Mouse (Mus musculus) stomach, postnatal 0 days (tissue): ENCODE results near the gene Epha6. TPM values are rescaled to one million over a fixed set of nuclear protein-coding genes. Genes with fewer than 3 reads are reported as not detected.

Experiments used
- ATAC-seq: fragments of 200-750 bp; cut with Nextera tagmentation; 2 replicates; pipeline ENCODE4 v1.8.0; 2017; ENCODE audit not compliant: low FRiP score, low TSS enrichment
- DNase-seq: peaks from one replicate; pipeline ENCODE4 v3.0.0-alpha.2; 2016; ENCODE audit warnings: low spot score
- H3K27ac ChIP-seq: fragments of 300-500 bp; sonication (generic); replicated peaks from 2 replicates; pipeline ENCODE4 v1.5.1; 2014; ENCODE audit warnings: mild to moderate bottlenecking, control low read depth
- H3K27me3 ChIP-seq: fragments of 300-500 bp; sonication (generic); 2 replicates; pipeline ENCODE4 v1.6.1; 2014; ENCODE audit warnings: low read length; ENCODE audit not compliant: control insufficient read depth, insufficient read depth
- H3K36me3 ChIP-seq: fragments of 300-500 bp; sonication (generic); 2 replicates; pipeline ENCODE4 v1.6.1; 2014; ENCODE audit warnings: low read length, mixed read lengths; ENCODE audit not compliant: control insufficient read depth, insufficient read depth
- H3K4me1 ChIP-seq: fragments of 300-500 bp; sonication (generic); replicated peaks from 2 replicates; pipeline ENCODE4 v1.6.1; 2014; ENCODE audit warnings: antibody characterized with exemption; ENCODE audit not compliant: control insufficient read depth, insufficient read depth
- H3K4me2 ChIP-seq: fragments of 300-500 bp; sonication (generic); replicated peaks from 2 replicates; pipeline ENCODE4 v1.6.1; 2014; ENCODE audit warnings: low read depth, mild to moderate bottlenecking, control low read depth, moderate library complexity
- H3K4me3 ChIP-seq: fragments of 300-500 bp; sonication (generic); 2 replicates; pipeline ENCODE4 v1.5.1; 2014; ENCODE audit warnings: low read depth, low read length, control low read depth
- H3K9ac ChIP-seq: fragments of 300-500 bp; sonication (generic); 2 replicates; pipeline ENCODE4 v1.6.1; 2014; ENCODE audit warnings: mild to moderate bottlenecking, low read length, control low read depth, mixed read lengths
- H3K9me3 ChIP-seq: fragments of 300-500 bp; sonication (generic); 2 replicates; pipeline ENCODE4 v1.6.1; 2016; ENCODE audit warnings: low read length; ENCODE audit not compliant: control insufficient read depth
- CTCF ChIP-seq: IDR thresholded peaks from 2 replicates; pipeline ENCODE4 v1.5.1; 2016; ENCODE audit warnings: antibody characterized with exemption, low read depth, mild to moderate bottlenecking, moderate library complexity
- EP300 ChIP-seq: optimal IDR thresholded peaks from 2 replicates; pipeline ENCODE3; 2016; ENCODE audit warnings: antibody characterized with exemption
- WGBS: fragments of 180-500 bp; shearing (Covaris S2); extraction: QIAGEN DNeasy Blood & Tissue Kit; methylation state at CpG from one replicate; pipeline ENCODE4 v1.1.7; 2014; 5-methylcytosine and 5-hydroxymethylcytosine counted together
- polyA plus RNA-seq: library from polyadenylated mRNA; unstranded; fragments of >200 nt; fragmentation: Nextera tagmentation; extraction: Ambion mirVana; gene quantifications from 2 replicates; pipeline ENCODE4 v1.2.1, GENCODE M21; 2015

The Epha6 gene
- polyA plus RNA-seq, 1 experiment from 2014 or later: 0.08 TPM

GRCm38 (mm10) chr16:60499567-60499966 is 105.8 kb downstream of the Epha6 start:
- TF ChIP-seq EP300 (no peak), CTCF (no peak)
- Histone ChIP-seq H3K9me3 (no peaks in the 10 kb centered on the region), H3K4me1 (no peaks in the 10 kb centered on the region), H3K27me3 (no peaks in the 10 kb centered on the region), H3K9ac (no peak overlapping the region), H3K27ac (no peak overlapping the region), H3K4me2 (no peak overlapping the region), H3K4me3 (no peak overlapping the region), H3K36me3 (no peaks in the 10 kb centered on the region)
- ATAC-seq (no peak), DNase-seq (no peak)
- 85% methylated on average over 1 of the region's 1 CpGs for WGBS

DNA sequence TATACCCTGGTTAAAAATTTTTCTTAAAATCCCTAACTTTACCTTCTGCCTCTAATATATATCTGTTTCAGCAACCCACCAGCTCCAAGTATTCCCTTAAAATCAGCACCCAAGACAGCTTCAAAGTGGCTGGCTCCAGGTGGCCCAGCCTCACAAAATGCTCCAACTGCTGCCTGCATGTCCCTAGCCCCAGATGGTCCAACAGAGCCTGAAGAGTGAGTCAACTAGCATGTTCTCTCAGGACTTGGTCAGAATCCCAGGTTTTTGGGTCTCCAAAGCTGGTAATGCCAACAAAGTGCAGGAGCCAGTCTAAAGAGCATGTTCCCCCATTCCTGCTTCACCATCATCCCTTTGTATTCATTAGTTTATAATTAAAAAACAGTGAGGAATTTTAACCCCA is 129.6 kb downstream of the Epha6 start:
- no peaks in the 10 kb centered on the region for H3K27me3 ChIP-seq
- no peaks in the 10 kb centered on the region for H3K36me3 ChIP-seq
- no peak overlapping the region for H3K9ac ChIP-seq
- TF ChIP-seq EP300 (no peak), CTCF (no peak)
- H3K4me1 ChIP-seq: no peaks in the 10 kb centered on the region
- no peaks in the 10 kb centered on the region for H3K9me3 ChIP-seq
- H3K4me2 ChIP-seq: no peak overlapping the region
- DNase-seq: no peak
- H3K27ac ChIP-seq: no peak overlapping the region
- no peak for ATAC-seq
- H3K4me3 ChIP-seq: no peak overlapping the region

DNA sequence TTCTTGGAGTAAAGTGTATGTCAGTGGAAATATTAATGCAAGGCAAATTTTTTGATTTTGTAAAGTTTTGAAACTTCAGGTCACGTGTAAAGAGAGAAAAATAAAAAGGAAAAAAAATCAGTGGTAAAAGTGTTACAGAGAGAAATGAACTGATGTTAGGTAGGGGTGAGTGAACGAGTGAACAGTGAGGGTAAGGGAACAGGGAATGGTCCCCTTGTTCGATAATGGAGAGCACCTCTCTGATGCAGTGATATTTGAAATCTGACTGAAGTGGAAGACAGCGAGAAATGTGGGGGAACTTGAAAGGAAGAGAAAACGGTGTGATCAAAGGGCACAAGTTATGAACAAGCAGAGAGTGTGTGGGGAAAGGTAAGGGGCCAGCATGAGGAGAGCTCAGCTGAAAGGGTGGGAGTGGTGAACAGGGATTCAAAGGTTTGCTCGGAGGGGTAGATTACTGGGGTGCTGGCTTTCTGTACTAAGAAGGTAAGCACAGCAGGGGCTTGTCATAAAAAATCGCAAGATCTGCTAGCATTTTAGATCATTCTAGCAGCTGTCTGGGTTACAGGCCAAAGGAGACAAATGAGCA is 137.0 kb downstream of the Epha6 start:
- Histone ChIP-seq H3K9me3 (no peaks in the 10 kb centered on the region), H3K27ac (no peak overlapping the region), H3K4me3 (no peak overlapping the region), H3K4me1 (no peaks in the 10 kb centered on the region), H3K27me3 (no peaks in the 10 kb centered on the region), H3K36me3 (no peaks in the 10 kb centered on the region), H3K4me2 (no peak overlapping the region), H3K9ac (no peak overlapping the region)
- DNase-seq (no peak), ATAC-seq (no peak)
- WGBS: 57% methylated on average over 7 of the region's 7 CpGs
- TF ChIP-seq EP300 (no peak), CTCF (no peak)

- H3K36me3 ChIP-seq: no peaks in the 10 kb centered on the region
- H3K9ac ChIP-seq: no peak overlapping the region
- no peaks in the 10 kb centered on the region for H3K27me3 ChIP-seq
- H3K4me2 ChIP-seq: no peak overlapping the region
- H3K27ac ChIP-seq: no peak overlapping the region
- H3K9me3 ChIP-seq: no peaks in the 10 kb centered on the region
- TF ChIP-seq CTCF (peak; percentile 62), EP300 (no peak)
- WGBS: 74% methylated on average over 1 of the region's 1 CpGs
- DNase-seq: peak; percentile 32
- no peak overlapping the region for H3K4me3 ChIP-seq
- H3K4me1 ChIP-seq: no peaks in the 10 kb centered on the region
- no peak for ATAC-seq
Observed at GRCm38 (mm10) chr16:60435283-60435682, 170.0 kb downstream of the Epha6 start.

GRCm38 (mm10) chr16:60434241-60434640 is 171.1 kb downstream of the Epha6 start:
- Histone ChIP-seq H3K27me3 (no peaks in the 10 kb centered on the region), H3K27ac (no peak overlapping the region), H3K4me1 (no peaks in the 10 kb centered on the region), H3K4me3 (no peak overlapping the region), H3K4me2 (no peak overlapping the region), H3K9me3 (no peaks in the 10 kb centered on the region), H3K9ac (no peak overlapping the region), H3K36me3 (no peaks in the 10 kb centered on the region)
- WGBS: 67% methylated on average over 1 of the region's 1 CpGs
- DNase-seq (no peak), ATAC-seq (no peak)
- no peak for TF ChIP-seq EP300
- TF ChIP-seq CTCF: no peak

DNA sequence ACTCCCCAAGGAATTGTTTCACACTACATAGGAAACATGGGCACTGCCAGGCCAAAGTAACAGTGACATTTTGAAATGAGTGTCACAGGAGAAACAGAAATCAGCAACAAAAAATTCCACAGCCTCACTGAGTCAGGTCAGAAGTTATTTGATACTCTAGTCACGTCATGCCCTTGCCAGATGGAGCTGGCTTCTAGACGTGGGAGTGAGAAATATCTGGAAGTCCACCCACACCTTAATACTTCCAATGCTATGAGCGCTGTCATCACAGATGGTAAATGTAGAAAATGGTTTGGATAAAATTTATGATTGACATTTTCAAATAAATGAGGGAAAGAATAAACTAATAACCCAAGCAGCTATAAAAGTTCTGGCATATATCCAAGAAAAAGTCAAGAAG is 210.0 kb downstream of the Epha6 start:
- Histone ChIP-seq H3K27me3 (no peaks in the 10 kb centered on the region), H3K4me2 (no peak overlapping the region), H3K9ac (no peak overlapping the region), H3K4me1 (no peaks in the 10 kb centered on the region), H3K36me3 (no peaks in the 10 kb centered on the region), H3K9me3 (no peaks in the 10 kb centered on the region), H3K27ac (no peak overlapping the region), H3K4me3 (no peak overlapping the region)
- no peak for ATAC-seq
- TF ChIP-seq EP300 (no peak), CTCF (no peak)
- WGBS: 49% methylated on average over 3 of the region's 3 CpGs
- no peak for DNase-seq

DNA sequence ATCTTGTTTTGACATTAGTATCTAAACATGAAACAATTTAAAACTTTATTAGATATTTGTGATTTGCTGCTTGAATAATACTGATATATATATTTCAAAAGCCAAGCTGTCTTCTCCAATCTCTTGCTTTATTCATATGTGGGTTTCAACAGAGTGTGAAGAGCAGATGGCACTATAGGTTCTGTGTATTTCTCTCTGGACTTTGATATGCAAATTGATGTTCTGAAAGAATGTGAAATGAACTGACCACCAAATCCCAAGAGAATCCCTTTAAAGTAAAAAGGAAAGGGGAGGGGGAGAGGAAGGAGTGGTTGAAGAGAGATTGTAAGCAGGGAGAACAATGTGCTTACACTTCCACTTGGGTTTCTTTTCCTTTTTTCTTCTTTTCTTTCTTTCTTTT is 212.4 kb downstream of the Epha6 start:
- no peaks in the 10 kb centered on the region for H3K36me3 ChIP-seq
- TF ChIP-seq EP300 (no peak), CTCF (no peak)
- no peak overlapping the region for H3K4me2 ChIP-seq
- H3K9ac ChIP-seq: no peak overlapping the region
- H3K4me1 ChIP-seq: no peaks in the 10 kb centered on the region
- no peaks in the 10 kb centered on the region for H3K9me3 ChIP-seq
- no peak for ATAC-seq
- DNase-seq: no peak
- H3K27ac ChIP-seq: no peak overlapping the region
- H3K27me3 ChIP-seq: no peaks in the 10 kb centered on the region
- no peak overlapping the region for H3K4me3 ChIP-seq
